Mouse (Mus musculus) thymus, postnatal 10 days (tissue): ENCODE measurements at regions not wholly inside any gene's neighbourhood (a gene's known extent, or its start where the extent isn't known, plus 50 kb on each side); places are given as distances from the start of the nearest gene placed in this dataset.
"Not testable (repeated sequence)": the region's sequence is repeated elsewhere in the genome, so short reads cannot be mapped to it uniquely, and the experiment has no call there.

Source experiments
- DNase-seq, 2 experiments: peaks; one replicate each; pipeline ENCODE4 v3.0.0; 2021; ENCODE audit warnings: low spot score in 2 of 2

GRCm38 (mm10) chr13:42000966-42001365 lies 50.9 kb upstream of the Hivep1 start:
- no peak for DNase-seq

DNA sequence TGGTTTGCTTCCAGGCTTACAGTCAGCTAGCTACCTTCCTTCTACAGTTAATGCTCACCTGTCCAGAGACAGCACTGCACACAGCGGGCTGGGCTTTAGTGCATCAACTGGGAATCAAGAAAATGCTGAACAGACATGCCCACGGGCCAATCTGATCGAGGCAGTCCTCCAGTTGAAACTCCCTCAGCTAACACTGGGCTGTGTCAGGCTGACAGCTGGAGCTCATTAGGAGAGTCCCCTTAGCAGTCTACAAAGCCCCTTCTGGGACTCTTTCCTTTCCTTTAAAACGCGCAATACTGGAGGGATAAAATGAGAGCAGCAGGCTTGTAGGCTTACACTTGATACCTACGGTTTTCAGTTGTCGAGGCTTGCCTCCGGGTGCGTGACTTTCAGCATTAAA lies 53.9 kb upstream of the Hivep1 start:
- DNase-seq: no peak

GRCm38 (mm10) chr13:41994126-41994525 lies 57.7 kb upstream of the Hivep1 start:
- no peak for DNase-seq

DNA sequence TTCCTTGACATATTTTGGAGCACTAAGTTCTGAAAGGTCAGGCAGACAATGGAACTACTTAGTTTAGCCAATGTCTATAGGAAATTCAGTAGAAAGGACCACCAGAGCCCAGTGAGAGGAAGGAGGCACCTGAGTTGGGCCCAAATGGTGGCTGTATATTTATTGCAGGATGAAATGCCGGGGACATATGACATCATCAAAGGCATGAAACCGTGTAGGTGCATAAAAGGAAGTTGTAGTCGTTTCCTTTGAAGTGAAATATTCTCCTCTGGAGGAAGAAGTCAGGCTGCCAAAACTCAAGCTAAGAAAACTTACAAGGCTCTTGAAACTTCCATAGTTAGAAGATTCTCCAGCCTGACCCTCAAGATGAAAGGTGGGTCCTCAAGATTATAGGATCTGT lies 75.9 kb upstream of the Hivep1 start:
- DNase-seq: no peak

GRCm38 (mm10) chr13:41962915-41963314 lies 88.9 kb upstream of the Hivep1 start:
- no peak for DNase-seq

GRCm38 (mm10) chr13:41960960-41961359 lies 90.9 kb upstream of the Hivep1 start:
- DNase-seq: not testable (repeated sequence)

DNA sequence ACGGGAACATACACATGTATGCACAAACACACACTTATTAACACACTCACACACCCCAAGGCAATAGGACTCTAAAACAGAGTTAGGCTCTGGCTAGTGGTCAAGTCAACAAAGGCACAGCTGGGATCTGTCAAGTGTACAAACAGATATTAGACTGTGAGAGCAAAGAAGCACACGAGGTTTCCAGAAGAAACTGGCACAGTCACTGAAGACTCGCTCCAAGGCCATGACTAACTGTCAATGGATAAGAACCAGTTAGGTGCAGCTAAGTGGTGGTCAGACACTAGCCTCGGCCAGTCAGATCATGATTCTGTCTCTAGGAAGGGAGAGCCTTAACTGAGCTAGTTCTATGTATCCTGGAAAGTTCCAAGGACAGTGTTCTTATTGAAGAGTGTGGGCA lies 93.9 kb upstream of the Hivep1 start:
- no peak for DNase-seq

DNA sequence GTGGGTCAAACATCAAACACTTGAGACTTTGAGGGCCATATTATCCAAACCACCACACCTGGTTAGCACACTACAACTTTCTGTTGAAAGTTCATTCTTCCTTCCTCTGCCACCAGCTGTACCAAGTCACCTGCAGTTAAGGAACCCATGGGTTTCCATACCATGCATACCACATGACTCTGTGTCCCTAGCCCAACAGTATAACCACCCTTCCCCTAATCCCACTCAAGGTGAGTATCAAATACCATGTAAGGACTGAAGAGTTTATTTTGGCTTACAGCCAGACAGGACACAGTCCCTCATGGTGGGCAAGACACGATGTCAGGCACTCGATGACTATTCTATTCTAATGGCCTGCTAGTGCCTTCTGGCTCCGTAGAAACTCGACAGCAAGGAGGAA lies 95.9 kb upstream of the Hivep1 start:
- no peak for DNase-seq

- DNase-seq: no peak
These were observed 96.6 kb upstream of the Hivep1 start for GRCm38 (mm10) chr13:41955198-41955597.

DNA sequence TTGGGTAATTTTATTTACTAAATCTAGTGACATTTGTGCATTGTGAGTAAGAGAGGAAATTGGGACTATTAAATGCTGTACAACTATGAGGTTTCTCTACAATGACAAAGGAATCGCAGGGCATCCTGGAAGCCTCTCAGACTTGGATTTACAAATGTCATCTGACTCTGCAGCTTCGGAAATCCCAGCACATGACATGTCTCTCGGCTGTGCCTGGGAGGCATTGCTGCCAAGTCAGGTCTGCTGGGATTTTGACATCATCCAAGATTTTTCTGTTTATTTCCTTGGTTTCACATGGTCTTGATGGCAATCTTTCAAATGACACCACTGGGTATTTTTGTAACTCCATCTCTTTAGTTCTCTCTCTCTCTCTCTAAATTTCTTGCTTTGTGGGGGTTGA lies 99.4 kb upstream of the Hivep1 start:
- no peak for DNase-seq

GRCm38 (mm10) chr13:41948241-41948640 lies 100.8 kb upstream of the Adtrp start:
- no peak for DNase-seq

DNA sequence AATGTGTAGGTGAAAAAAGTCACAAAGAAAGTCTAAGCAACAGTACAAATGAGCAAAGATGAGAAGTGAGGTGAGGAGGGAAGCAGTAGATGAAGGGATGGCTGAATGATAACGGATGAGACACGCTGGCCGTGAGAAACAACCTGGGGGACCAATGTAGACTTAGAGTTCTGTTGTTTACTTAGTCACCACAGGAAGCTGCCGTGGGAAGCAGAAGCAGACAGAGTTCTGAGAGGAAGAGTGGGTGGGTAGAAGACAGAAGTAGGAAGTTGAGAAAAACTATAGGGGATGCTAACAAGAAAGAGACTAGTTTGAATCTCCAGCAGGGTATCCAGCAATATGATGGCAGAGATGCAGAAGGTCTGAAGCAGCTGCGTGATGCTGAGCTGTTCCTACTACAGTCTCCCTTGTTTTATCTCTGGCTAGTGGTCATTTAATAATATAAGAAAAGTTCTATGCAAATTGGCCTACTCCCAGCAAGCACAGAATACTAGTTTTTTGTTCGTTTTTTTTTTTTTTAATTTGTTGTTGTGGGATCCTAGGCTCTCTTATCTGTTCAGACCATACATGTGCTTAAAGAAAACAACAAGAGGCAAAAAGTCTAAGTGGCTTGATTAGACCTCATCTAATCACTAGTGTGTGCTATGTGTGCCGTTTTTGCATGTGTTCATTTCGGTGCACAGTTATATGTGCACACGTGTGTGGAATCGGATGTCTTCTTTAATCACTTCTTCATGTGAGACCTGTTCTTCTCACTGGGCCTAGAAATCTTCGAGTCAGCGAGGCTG lies 85.0 kb upstream of the Adtrp start:
- DNase-seq: peak; percentile 12 to 26

GRCm38 (mm10) chr13:41929768-41930167 lies 82.3 kb upstream of the Adtrp start:
- DNase-seq: no peak

DNA sequence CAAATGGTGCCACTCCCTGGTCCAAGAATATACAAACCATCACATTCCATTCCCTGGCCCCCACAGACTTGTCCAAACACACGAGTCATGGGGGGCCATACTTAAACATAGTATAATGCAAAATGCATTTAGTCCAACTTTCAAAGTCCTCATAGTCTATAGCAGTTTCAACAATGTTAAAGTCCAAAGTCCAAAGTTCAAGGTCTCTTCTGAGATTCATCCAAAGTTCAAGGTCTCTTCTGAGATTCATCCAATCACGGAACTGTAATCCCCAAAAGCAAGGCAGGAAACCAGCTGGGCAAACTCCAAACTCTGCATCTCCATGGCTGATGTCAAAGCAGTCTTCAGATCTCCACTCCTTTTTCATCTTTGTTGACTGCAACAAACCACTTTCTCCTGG lies 78.4 kb upstream of the Adtrp start:
- not testable (repeated sequence) for DNase-seq

GRCm38 (mm10) chr13:41925211-41925610 lies 77.7 kb upstream of the Adtrp start:
- no peak for DNase-seq

DNA sequence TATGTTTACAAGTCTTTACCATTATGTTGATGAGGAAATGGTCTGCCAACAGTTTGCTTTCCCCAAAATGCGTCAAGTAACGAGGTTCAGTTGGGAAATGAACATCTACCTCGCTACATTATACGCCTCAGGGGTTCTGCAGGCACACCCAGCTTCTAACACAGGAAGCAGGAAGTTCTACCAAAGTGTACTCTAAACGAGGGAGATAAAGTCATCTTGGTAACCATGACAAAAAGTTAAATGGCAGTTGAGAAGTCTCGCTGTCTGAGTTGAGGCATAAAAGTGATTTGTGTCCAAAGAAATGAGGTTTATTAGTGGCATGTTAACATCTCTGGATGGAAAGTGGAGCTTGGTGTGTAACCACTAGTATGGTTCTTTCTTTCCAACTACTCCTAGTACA lies 73.7 kb upstream of the Adtrp start:
- no peak for DNase-seq

GRCm38 (mm10) chr13:41918525-41918924 lies 71.0 kb upstream of the Adtrp start:
- DNase-seq: no peak

GRCm38 (mm10) chr13:41915816-41916215 lies 68.3 kb upstream of the Adtrp start:
- not testable (repeated sequence) for DNase-seq

DNA sequence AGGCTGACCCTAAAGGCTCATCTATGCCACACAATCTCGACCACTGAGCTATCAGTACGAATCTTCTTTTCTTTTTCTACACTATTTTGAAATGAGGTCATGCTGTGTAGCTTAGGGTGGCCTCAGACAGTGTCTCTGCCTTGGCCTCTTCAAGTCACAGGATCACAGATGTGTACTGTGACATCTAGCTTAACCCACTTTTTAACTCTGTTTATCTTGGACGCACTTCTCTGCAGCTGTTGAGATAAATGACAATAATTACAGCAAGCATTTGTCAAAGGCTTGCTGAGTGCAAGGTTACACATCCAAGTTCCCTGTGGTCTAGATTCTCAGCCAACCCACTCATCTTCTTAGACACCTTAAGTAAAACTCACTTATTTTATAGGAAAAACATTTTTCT lies 63.3 kb upstream of the Adtrp start:
- DNase-seq: no peak

DNA sequence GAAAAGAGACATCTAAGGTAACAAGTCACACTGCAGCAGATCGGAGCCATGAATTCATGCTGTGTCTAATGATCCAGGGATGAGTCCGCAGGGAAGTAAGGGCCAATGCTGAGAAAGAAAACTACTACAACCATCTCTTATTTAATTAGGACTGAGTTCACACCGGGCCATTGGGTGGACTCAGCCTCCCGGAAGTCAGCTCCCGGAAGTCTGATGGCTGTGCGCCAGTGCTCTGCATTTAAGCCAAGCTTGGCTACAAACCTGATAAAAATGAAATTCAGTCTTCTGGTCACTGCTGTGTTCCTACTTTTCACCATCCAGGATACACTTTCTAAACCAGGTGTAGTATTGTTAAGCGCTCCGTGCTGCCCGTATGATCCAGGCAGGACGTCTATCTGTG lies 62.8 kb upstream of the Adtrp start:
- no peak for DNase-seq

- no peak for DNase-seq
These were observed 59.5 kb upstream of the Adtrp start for GRCm38 (mm10) chr13:41907027-41907426.

- DNase-seq: no peak
These were observed 55.8 kb upstream of the Adtrp start for GRCm38 (mm10) chr13:41903286-41903685.

GRCm38 (mm10) chr13:41899837-41900463 lies 52.5 kb upstream of the Adtrp start:
- no peak for DNase-seq

DNA sequence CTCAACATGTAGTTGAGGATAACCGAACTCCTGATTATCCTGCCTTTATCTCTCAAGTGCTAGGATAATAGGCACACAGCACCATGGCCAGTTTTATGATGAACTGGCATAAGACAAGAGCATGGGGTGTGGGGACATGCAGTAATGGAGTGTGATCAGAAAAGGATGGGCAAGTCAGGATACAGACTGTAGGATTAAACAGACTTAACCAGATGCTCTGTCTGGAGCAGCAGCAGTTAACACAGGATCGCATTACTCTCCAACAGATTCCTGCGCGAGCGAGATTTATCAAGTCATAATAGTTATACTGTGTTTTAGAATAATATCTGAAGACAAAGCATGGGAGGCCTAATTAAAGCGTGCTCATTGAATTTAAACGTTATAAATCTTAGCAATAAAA lies 51.8 kb upstream of the Adtrp start:
- no peak for DNase-seq
